9 mouse cellular contexts compared by ENCODE assay signal in genomic region chr5:116231841-116232643, GRCm38 (mm10). TPM values are rescaled to one million over a fixed set of nuclear protein-coding genes. Genes with fewer than 3 reads are reported as not detected.
DNase-seq lines count a peak whose midpoint lies in the region; ATAC-seq lines count a peak whose summit lies in the region.
"Had no signal": no experiment of that assay in that cellular context is flagged by ENCODE, and none has a peak within 500 bp of the region (broad histone marks: within the 10 kb centered on the region; RNA-seq: fewer than 3 reads in every experiment).

No protein-coding gene starts in this region.

- intact Hi-C loops in heart, postnatal 25 days (cut with DNase I) = loop anchor here (1.0 to 5.0 kb wide), 4 partner anchors 155 to 360 kb away; partner anchors contain the start of gene Srrm4

- no peaks in the 10 kb centered on the region for H3K36me3 ChIP-seq in hindbrain, embryonic 11.5 days (ENCODE audit: control insufficient read depth, insufficient read depth, low read length)
- H3K36me3 ChIP-seq in stomach, embryonic 14.5 days (ENCODE audit: control insufficient read depth, insufficient read depth, low read length) = no peaks in the 10 kb centered on the region

- no peaks in the 10 kb centered on the region for H3K9me3 ChIP-seq in hindbrain, embryonic 11.5 days (ENCODE audit: control insufficient read depth, low read length)
- no peaks in the 10 kb centered on the region for H3K9me3 ChIP-seq in stomach, embryonic 14.5 days (ENCODE audit: control insufficient read depth, low read depth, low read length)

- no peak overlapping the region for H3K9ac ChIP-seq in hindbrain, embryonic 11.5 days (ENCODE audit: low read depth, low read length)
- H3K9ac ChIP-seq in stomach, embryonic 14.5 days (replicated peaks; ENCODE audit: low read depth, low read length) = no peak overlapping the region

- 23% methylated on average over 19 of the region's 19 CpGs for WGBS in hindbrain, embryonic 11.5 days
- 24% methylated on average over 19 of the region's 19 CpGs for WGBS in stomach, embryonic 14.5 days

- ATAC-seq in hindbrain, embryonic 11.5 days (ENCODE audit: low FRiP score) = peak; percentile 47; the same call in 1 of the 2 replicates
- peak; percentile 73 for ATAC-seq in megakaryocyte progenitor cell, adult 5-6 weeks (replicated peaks; ENCODE audit: poor library complexity)
- ATAC-seq in stomach, embryonic 14.5 days (ENCODE audit: insufficient number of reproducible peaks, insufficient read depth, low FRiP score, low read depth) = no peak

- peak; percentile 22 to 59 for DNase-seq in heart, adult 18-20 months
- no peak for DNase-seq in heart, postnatal 25 days (ENCODE audit: low spot score)
- DNase-seq in brain, embryonic 18.5 days (ENCODE audit: low read depth, low spot score) = peak; percentile 69
- DNase-seq in fibroblast of lung, adult 2 months (ENCODE audit: low read depth) = peak; percentile 17
- DNase-seq in hindbrain, embryonic 11.5 days (ENCODE audit: low spot score) = peak; percentile 88
- DNase-seq in layer of hippocampus, postnatal 10 days (ENCODE audit: low spot score in 2 of 2) = peak; percentile 73 to 80

- no peak overlapping the region for H3K4me3 ChIP-seq in hindbrain, embryonic 11.5 days (ENCODE audit: low read depth, low read length)
- H3K4me3 ChIP-seq in stomach, embryonic 14.5 days (ENCODE audit: low read depth, low read length) = no peak overlapping the region
- H3K4me3 ChIP-seq: megakaryocyte, embryonic 14.5 days had no signal

- no peaks in the 10 kb centered on the region for H3K4me1 ChIP-seq in hindbrain, embryonic 11.5 days (replicated peaks; ENCODE audit: control insufficient read depth, insufficient read depth, low read length)
- H3K4me1 ChIP-seq in stomach, embryonic 14.5 days (ENCODE audit: control insufficient read depth, insufficient read depth, low read length) = no peaks in the 10 kb centered on the region
- H3K4me1 ChIP-seq: megakaryocyte, embryonic 14.5 days had no signal

- no peaks in the 10 kb centered on the region for H3K27me3 ChIP-seq in hindbrain, embryonic 11.5 days (ENCODE audit: control insufficient read depth, insufficient read depth, low read length)
- no peaks in the 10 kb centered on the region for H3K27me3 ChIP-seq in stomach, embryonic 14.5 days (ENCODE audit: control insufficient read depth, insufficient read depth, low read length)
- H3K27me3 ChIP-seq: megakaryocyte, embryonic 14.5 days had no signal

- H3K4me2 ChIP-seq in hindbrain, embryonic 11.5 days (replicated peaks; ENCODE audit: low read depth, low read length) = peak overlapping the region; percentile 20; the same call in 1 of the 2 replicates
- H3K4me2 ChIP-seq in stomach, embryonic 14.5 days (replicated peaks; ENCODE audit: low read depth, low read length) = peak overlapping the region; percentile 28; the same call in 1 of the 2 replicates

- no peak overlapping the region for H3K27ac ChIP-seq in hindbrain, embryonic 11.5 days (ENCODE audit: low read depth, low read length)
- no peak overlapping the region for H3K27ac ChIP-seq in stomach, embryonic 14.5 days (ENCODE audit: low read length)

RNA-seq across cellular contexts. Expression of gene Ccdc60, which starts 56.7 kb away (rescaled TPM):
- total RNA-seq in heart, adult 18-20 months (2021) = under 1 TPM in 1 of 2 experiments, not detected in 1; 0.08 TPM
- not detected for total RNA-seq in heart, postnatal 25 days (2021)
- 2.0 and 2.2 TPM in 2 replicates for polyA plus RNA-seq in hindbrain, embryonic 11.5 days (2014; fragmentation: Nextera tagmentation; extraction: Ambion mirVana)
- 1 to 10 TPM in 1 of 2 experiments, under 1 TPM in 1; 0.37 to 1.0 TPM for total RNA-seq in layer of hippocampus, postnatal 10 days (2021)
- total RNA-seq in megakaryocyte progenitor cell, adult 5-6 weeks (2015) = not detected in 2 replicates
- total RNA-seq in megakaryocyte progenitor cell, adult 5-6 weeks (2017) = 0.07 TPM in 1 of 2 replicates, not detected in the other
- polyA plus RNA-seq in stomach, embryonic 14.5 days (2014; fragmentation: Nextera tagmentation; extraction: Ambion mirVana) = 2.2 and 3.4 TPM in 2 replicates
